Mouse (Mus musculus): Measurements from ENCODE around the gene Kirrel3. TPM values are rescaled to one million over a fixed set of nuclear protein-coding genes. Genes with fewer than 3 reads are reported as not detected.

Kirrel3 gene
- polyA plus RNA-seq, 1 experiment from 2014 or later, result 6.9 TPM

DNA sequence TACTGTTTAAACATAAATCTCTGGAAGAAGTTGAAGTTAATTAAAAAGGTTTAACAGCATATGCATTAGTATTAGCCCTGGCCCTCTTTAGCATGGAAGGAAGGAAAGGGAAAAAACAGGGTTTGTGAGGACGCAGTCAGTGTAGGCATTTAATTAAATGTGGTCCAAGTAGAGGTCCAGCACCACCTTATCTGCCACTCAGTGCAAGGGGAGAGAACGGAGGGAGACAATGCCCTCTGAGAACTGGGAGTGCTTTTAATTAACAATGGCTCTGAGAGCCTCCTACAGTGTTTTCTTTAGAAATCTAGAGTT lies 339.4 kb downstream of the Kirrel3 start:
- ATAC-seq (ENCODE audit: low read depth), result no peak
- DNase-seq (ENCODE audit: low spot score), result no peak
- 44% methylated on average over 2 of the region's 2 CpGs for WGBS
- Histone ChIP-seq H3K4me1 (ENCODE audit: control insufficient read depth, insufficient read depth, low read length) (no peaks in the 10 kb centered on the region), H3K4me3 (ENCODE audit: low read depth, low read length) (no peak overlapping the region), H3K27me3 (replicated peaks; ENCODE audit: control insufficient read depth, insufficient read depth, low read length) (no peaks in the 10 kb centered on the region), H3K36me3 (ENCODE audit: control insufficient read depth, insufficient read depth, low read length) (no peaks in the 10 kb centered on the region), H3K4me2 (ENCODE audit: low read depth, low read length) (no peak overlapping the region), H3K27ac (replicated peaks; ENCODE audit: low read depth, low read length) (no peak overlapping the region), H3K9ac (ENCODE audit: low read depth, low read length) (no peak overlapping the region), H3K9me3 (ENCODE audit: control insufficient read depth, low read length) (no peaks in the 10 kb centered on the region)

DNA sequence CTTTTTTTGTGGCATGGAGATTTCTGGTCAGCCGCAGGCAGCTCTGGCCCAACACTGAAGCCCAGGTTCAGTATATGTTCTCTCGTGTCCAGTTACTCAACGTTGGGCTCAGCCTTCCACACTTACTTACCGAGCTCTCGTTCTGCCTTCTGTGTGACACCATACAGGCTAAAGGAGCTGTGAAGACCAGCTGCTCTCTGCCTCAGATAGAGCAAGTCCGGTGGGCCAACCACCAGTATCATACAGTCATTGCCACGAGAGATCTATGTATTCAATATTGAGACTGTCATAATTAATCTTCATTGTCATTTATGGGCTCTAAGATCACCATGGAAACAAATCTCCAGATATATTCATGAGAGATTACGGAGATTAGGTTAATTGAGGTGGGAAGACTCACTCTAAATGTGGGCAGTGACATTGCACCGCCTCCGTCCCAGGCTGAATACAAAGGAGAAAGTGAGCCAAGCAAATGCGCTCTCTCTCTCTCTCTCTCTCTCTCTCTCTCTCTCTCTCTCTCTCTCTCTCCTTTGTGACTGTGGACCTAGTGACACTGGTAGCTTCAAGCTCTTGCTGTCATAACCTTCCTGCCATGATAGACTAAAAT lies 339.8 kb downstream of the Kirrel3 start:
- H3K4me3 ChIP-seq (ENCODE audit: low read depth, low read length), result no peak overlapping the region
- H3K4me1 ChIP-seq (ENCODE audit: control insufficient read depth, insufficient read depth, low read length), result no peaks in the 10 kb centered on the region
- H3K27ac ChIP-seq (replicated peaks; ENCODE audit: low read depth, low read length), result no peak overlapping the region
- no peak for ATAC-seq (ENCODE audit: low read depth)
- no peaks in the 10 kb centered on the region for H3K27me3 ChIP-seq (replicated peaks; ENCODE audit: control insufficient read depth, insufficient read depth, low read length)
- H3K36me3 ChIP-seq (ENCODE audit: control insufficient read depth, insufficient read depth, low read length), result no peaks in the 10 kb centered on the region
- no peak overlapping the region for H3K4me2 ChIP-seq (ENCODE audit: low read depth, low read length)
- 63% methylated on average over 11 of the region's 11 CpGs for WGBS
- no peak overlapping the region for H3K9ac ChIP-seq (ENCODE audit: low read depth, low read length)
- no peaks in the 10 kb centered on the region for H3K9me3 ChIP-seq (ENCODE audit: control insufficient read depth, low read length)
- no peak for DNase-seq (ENCODE audit: low spot score)

DNA sequence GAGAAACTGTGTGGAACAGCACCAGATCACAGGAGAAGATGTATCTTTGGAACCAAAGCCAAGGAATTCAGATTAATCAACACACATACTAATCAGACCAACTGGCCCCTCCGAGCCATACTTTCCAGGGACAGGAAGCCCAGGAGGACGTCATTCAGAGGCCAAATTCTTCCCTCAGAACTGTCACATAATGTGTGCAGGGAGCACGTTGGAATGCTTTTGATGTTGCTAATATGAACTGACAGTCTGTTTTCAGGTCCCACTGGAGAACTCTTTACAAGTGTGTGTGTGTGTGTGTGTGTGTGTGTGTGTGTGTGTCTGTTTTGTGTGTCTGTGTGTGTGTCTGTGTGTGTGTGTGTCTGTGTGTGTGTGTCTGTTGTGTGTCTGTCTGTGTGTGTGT lies 345.0 kb downstream of the Kirrel3 start:
- no peak for ATAC-seq (ENCODE audit: low read depth)
- no peaks in the 10 kb centered on the region for H3K36me3 ChIP-seq (ENCODE audit: control insufficient read depth, insufficient read depth, low read length)
- DNase-seq (ENCODE audit: low spot score), result no peak
- no peaks in the 10 kb centered on the region for H3K9me3 ChIP-seq (ENCODE audit: control insufficient read depth, low read length)
- no peak overlapping the region for H3K9ac ChIP-seq (ENCODE audit: low read depth, low read length)
- H3K4me2 ChIP-seq (ENCODE audit: low read depth, low read length), result no peak overlapping the region
- no peak overlapping the region for H3K4me3 ChIP-seq (ENCODE audit: low read depth, low read length)
- H3K27me3 ChIP-seq (replicated peaks; ENCODE audit: control insufficient read depth, insufficient read depth, low read length), result no peaks in the 10 kb centered on the region
- no peak overlapping the region for H3K27ac ChIP-seq (replicated peaks; ENCODE audit: low read depth, low read length)
- 19% methylated on average over 3 of the region's 3 CpGs for WGBS
- no peaks in the 10 kb centered on the region for H3K4me1 ChIP-seq (ENCODE audit: control insufficient read depth, insufficient read depth, low read length)

DNA sequence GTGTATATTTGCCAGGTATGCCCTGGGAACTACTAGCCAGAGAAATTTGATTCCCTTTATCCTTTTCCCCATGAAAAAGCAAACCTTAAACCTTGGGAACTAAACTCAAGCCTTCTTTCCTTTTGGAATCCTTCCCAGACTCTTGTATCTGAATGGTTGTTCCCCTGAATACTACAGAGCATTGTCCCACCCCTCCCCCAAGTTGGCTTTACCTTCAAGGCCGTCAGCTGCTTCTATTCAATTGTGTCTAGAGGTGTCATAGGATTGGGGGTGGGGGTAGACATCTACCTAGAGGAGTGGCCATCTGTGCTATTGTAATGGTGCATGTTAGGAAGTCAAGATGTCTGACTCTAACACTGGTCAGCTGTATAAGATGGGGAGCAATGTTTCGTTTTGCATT lies 351.1 kb downstream of the Kirrel3 start:
- Histone ChIP-seq H3K27ac (replicated peaks; ENCODE audit: low read depth, low read length) (no peak overlapping the region), H3K4me2 (ENCODE audit: low read depth, low read length) (no peak overlapping the region), H3K27me3 (replicated peaks; ENCODE audit: control insufficient read depth, insufficient read depth, low read length) (no peaks in the 10 kb centered on the region), H3K36me3 (ENCODE audit: control insufficient read depth, insufficient read depth, low read length) (no peaks in the 10 kb centered on the region), H3K4me1 (ENCODE audit: control insufficient read depth, insufficient read depth, low read length) (no peaks in the 10 kb centered on the region), H3K9ac (ENCODE audit: low read depth, low read length) (no peak overlapping the region), H3K4me3 (ENCODE audit: low read depth, low read length) (no peak overlapping the region), H3K9me3 (ENCODE audit: control insufficient read depth, low read length) (no peaks in the 10 kb centered on the region)
- WGBS, result 73% methylated on average over 2 of the region's 2 CpGs
- DNase-seq (ENCODE audit: low spot score) (peak; percentile 49), ATAC-seq (ENCODE audit: low read depth) (0 out of 2 replicates have a peak, but pooled peaks have one; percentile 30)

DNA sequence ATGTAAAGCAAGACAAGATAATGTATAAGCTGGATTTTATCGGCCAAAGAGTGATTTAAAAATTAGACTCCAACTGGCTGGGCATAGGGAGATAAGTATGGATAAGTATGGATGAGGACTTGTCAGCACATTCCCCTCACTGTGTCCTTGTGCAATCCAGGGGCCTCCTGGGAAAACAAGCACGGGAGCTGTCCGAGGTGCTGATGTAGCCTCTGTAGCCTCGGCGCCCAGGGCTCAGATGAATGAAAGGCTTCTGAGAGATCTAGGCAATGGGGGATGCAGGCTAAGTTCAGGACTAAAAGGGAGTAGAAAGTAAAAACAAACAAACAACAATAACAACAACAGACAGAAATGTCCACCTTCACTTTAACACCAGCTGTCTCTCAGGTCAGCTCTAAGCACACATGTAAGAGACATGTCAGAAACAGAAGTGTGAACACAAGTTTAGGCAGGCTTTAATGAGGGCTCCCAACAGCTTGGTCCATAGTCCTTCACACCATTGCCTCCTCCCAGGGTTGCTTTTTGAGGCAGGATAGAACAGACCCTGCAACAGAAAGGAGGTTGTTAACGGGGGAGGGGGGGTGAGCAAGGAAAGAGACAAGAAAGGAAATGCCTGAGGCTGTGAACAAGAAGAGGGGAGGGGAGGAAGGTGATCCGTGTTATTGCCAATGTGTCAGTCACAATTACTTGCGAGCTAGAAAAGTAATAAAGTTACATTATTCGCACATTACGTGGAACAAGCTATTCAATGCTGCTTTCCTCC lies 352.2 kb downstream of the Kirrel3 start:
- 34% methylated on average over 10 of the region's 10 CpGs for WGBS

DNA sequence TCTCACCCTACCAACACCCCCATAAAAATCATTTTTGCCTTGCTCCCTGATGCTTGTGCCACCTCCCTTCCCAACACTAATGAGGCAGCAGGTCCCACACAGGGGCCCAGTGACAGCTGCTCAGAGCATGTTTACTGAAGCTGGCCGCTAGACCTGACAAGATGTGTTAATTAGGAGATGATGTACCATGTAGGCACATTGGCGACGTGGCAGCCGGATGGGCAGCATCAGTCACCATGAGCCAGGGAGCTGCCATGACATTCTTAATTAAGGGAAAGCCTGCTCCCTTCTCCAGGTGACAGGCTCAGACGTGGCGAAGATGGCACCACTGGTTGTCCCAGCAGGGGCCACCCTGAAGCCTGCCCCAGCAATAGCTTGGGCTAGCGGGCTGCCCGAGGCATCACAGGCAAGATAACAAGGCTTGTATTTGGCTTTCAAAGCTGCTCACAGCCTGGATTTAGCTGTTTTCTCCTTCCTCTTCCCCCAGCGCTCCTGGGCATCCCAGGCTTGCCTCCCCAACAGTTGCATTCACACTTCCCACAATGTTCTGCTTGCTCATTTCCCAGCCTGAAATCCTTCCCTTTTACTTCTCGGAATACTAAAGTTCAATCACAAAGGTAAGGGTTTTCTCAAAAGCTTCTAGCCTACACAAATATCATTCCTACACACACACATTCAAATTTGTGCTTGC lies 357.7 kb downstream of the Kirrel3 start:
- ATAC-seq (ENCODE audit: low read depth) (no peak), DNase-seq (ENCODE audit: low spot score) (no peak)
- H3K9me3 ChIP-seq (ENCODE audit: control insufficient read depth, low read length), result no peaks in the 10 kb centered on the region
- H3K27me3 ChIP-seq (replicated peaks; ENCODE audit: control insufficient read depth, insufficient read depth, low read length), result no peaks in the 10 kb centered on the region
- H3K9ac ChIP-seq (ENCODE audit: low read depth, low read length), result no peak overlapping the region
- H3K4me2 ChIP-seq (ENCODE audit: low read depth, low read length), result no peak overlapping the region
- 76% methylated on average over 10 of the region's 10 CpGs for WGBS
- H3K4me3 ChIP-seq (ENCODE audit: low read depth, low read length), result no peak overlapping the region
- no peaks in the 10 kb centered on the region for H3K4me1 ChIP-seq (ENCODE audit: control insufficient read depth, insufficient read depth, low read length)
- H3K36me3 ChIP-seq (ENCODE audit: control insufficient read depth, insufficient read depth, low read length), result no peaks in the 10 kb centered on the region
- no peak overlapping the region for H3K27ac ChIP-seq (replicated peaks; ENCODE audit: low read depth, low read length)

More for the DNA sequence above, 352.2 kb downstream of the Kirrel3 start:
- no peak overlapping the region for H3K9ac ChIP-seq (ENCODE audit: low read depth, low read length)
- no peaks in the 10 kb centered on the region for H3K27me3 ChIP-seq (replicated peaks; ENCODE audit: control insufficient read depth, insufficient read depth, low read length)
- ATAC-seq (ENCODE audit: low read depth) (no peak), DNase-seq (ENCODE audit: low spot score) (peak; percentile 61)
- no peak overlapping the region for H3K4me3 ChIP-seq (ENCODE audit: low read depth, low read length)
- no peak overlapping the region for H3K27ac ChIP-seq (replicated peaks; ENCODE audit: low read depth, low read length)
- H3K4me1 ChIP-seq (ENCODE audit: control insufficient read depth, insufficient read depth, low read length), result no peaks in the 10 kb centered on the region
- no peaks in the 10 kb centered on the region for H3K9me3 ChIP-seq (ENCODE audit: control insufficient read depth, low read length)
- no peak overlapping the region for H3K4me2 ChIP-seq (ENCODE audit: low read depth, low read length)
- H3K36me3 ChIP-seq (ENCODE audit: control insufficient read depth, insufficient read depth, low read length), result no peaks in the 10 kb centered on the region

DNA sequence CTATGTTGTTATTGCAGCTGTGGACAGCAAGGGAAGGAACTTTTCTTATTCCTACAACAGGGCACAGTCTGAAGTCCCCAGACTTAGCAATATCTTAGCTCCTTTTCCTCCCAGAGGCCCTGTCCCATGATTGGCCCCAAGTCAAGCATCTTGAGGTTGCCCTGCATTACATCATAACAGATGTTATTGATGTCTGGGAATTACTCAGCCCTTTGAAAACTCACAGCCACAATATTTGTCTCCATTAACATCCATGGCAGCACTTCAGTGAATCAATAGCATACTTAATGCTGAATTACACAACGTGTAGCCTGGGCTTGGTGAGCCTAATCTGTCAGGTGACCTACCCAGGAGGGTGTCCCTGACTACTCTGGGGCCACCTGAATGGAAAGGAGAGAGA lies 360.7 kb downstream of the Kirrel3 start:
- H3K9ac ChIP-seq (ENCODE audit: low read depth, low read length), result no peak overlapping the region
- no peak; the same call in 1 of the 2 replicates for ATAC-seq (ENCODE audit: low read depth)

DNA sequence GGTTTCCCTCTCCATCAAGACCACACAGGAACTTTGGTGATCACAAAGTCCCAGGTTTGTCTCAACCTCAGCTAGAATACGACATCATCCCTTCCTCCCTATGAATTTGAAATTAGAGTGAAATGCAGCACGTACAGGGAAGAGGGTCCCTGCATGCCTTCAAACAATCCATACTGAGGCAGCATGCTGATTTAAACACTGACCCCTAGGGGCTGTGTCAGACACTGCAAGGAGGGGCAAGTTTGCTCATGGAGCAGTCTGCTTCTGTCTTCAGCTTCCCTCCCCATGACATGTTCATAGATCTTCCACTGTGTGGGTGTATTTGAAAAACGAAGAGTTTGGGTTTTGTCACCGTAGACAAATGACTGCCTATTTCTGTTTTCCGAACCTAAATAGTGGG lies 362.0 kb downstream of the Kirrel3 start:
- H3K9ac ChIP-seq (ENCODE audit: low read depth, low read length), result no peak overlapping the region
- H3K27me3 ChIP-seq (replicated peaks; ENCODE audit: control insufficient read depth, insufficient read depth, low read length), result no peaks in the 10 kb centered on the region
- H3K9me3 ChIP-seq (ENCODE audit: control insufficient read depth, low read length), result no peaks in the 10 kb centered on the region
- H3K4me1 ChIP-seq (ENCODE audit: control insufficient read depth, insufficient read depth, low read length), result no peaks in the 10 kb centered on the region
- H3K4me2 ChIP-seq (ENCODE audit: low read depth, low read length), result no peak overlapping the region
- DNase-seq (ENCODE audit: low spot score) (no peak), ATAC-seq (ENCODE audit: low read depth) (no peak)
- WGBS, result 56% methylated on average over 5 of the region's 5 CpGs
- H3K36me3 ChIP-seq (ENCODE audit: control insufficient read depth, insufficient read depth, low read length), result no peaks in the 10 kb centered on the region
- H3K4me3 ChIP-seq (ENCODE audit: low read depth, low read length), result no peak overlapping the region
- no peak overlapping the region for H3K27ac ChIP-seq (replicated peaks; ENCODE audit: low read depth, low read length)

More for the DNA sequence above, 360.7 kb downstream of the Kirrel3 start:
- H3K4me3 ChIP-seq (ENCODE audit: low read depth, low read length), result no peak overlapping the region
- WGBS, result 24% methylated on average over 1 of the region's 1 CpGs
- no peak for DNase-seq (ENCODE audit: low spot score)
- H3K27ac ChIP-seq (replicated peaks; ENCODE audit: low read depth, low read length), result no peak overlapping the region
- no peaks in the 10 kb centered on the region for H3K27me3 ChIP-seq (replicated peaks; ENCODE audit: control insufficient read depth, insufficient read depth, low read length)
- H3K9me3 ChIP-seq (ENCODE audit: control insufficient read depth, low read length), result no peaks in the 10 kb centered on the region
- H3K4me1 ChIP-seq (ENCODE audit: control insufficient read depth, insufficient read depth, low read length), result no peaks in the 10 kb centered on the region
- H3K36me3 ChIP-seq (ENCODE audit: control insufficient read depth, insufficient read depth, low read length), result no peaks in the 10 kb centered on the region
- H3K4me2 ChIP-seq (ENCODE audit: low read depth, low read length), result no peak overlapping the region
